Mouse (Mus musculus): ENCODE measurements around the gene Mdk. TPM values are rescaled to one million over a fixed set of nuclear protein-coding genes. Genes with fewer than 3 reads are reported as not detected.

The Mdk gene
- total and polyA plus RNA-seq, 2 experiments from 2014 or later = 54.9 to 167 TPM

DNA sequence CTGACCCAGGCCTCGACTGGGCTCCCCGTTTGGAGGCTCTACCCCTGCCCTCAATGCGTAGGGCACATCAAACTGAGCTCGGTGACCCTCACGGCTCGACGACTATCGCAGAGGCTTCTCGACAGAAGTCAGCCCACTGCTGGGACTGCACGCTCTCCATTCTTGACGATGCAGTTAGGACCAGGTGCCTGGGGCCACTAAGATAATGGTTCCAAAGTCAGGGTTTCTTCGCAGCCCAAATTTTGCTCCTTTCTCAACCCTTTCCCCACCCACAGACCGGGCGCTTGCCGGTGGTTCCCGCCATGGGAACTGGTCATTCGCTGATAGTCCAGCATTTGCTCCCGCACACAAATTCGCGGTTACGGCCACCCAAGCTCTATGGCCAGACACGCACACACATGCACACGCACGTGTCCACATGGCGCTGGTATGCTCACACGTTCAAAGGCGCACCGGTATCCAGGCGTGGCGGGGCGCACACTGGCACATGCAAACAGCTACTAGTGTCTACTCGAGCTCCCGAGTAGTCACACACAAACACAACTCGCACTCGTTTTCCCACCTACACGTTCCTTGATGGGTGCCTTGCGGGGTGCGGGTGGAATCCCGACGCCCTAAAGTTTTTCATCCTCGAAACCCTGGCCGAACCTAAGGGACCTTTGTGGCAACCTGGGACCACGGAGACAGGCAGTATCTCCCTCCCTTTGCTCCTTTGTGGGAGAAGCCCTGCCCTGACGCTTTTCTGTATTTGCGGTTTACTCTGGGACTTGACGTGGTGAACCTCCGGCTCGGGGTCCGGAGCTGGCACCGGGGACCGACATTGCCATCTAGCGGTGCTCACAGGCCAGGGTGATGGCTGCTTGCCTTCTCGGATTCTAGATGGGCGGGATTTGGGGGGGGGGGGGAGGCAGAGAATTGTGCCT lies 8.4 kb downstream of the Mdk start:
- H3K4me3 ChIP-seq (ENCODE audit: low read length) = peak overlapping the region; percentile 30
- peaks cover 13% of the 10 kb centered on the region; the same call in 1 of the 2 replicates for H3K27me3 ChIP-seq (ENCODE audit: insufficient read depth, low read length)
- DNase-seq (ENCODE audit: low spot score) (peak; percentile 90), ATAC-seq (peak; percentile 38)
- peak; percentile 85 for TF ChIP-seq CTCF (IDR thresholded peaks at IDR 0.05; ENCODE audit: low read depth)
- 3% methylated on average over 54 of the region's 54 CpGs for WGBS
- H3K36me3 ChIP-seq (ENCODE audit: insufficient read depth, low read length) = no peaks in the 10 kb centered on the region; the same call in 1 of the 2 replicates
- H3K9me3 ChIP-seq (ENCODE audit: low read length) = no peaks in the 10 kb centered on the region
- H3K4me2 ChIP-seq (ENCODE audit: low read depth, low read length) = peak overlapping the region; percentile 88
- no peak overlapping the region for H3K27ac ChIP-seq
- peaks cover 5% of the 10 kb centered on the region; the same call in 1 of the 2 replicates for H3K4me1 ChIP-seq (ENCODE audit: insufficient read depth, low read length)
- no peak overlapping the region for H3K9ac ChIP-seq (replicated peaks; ENCODE audit: low read length)

DNA sequence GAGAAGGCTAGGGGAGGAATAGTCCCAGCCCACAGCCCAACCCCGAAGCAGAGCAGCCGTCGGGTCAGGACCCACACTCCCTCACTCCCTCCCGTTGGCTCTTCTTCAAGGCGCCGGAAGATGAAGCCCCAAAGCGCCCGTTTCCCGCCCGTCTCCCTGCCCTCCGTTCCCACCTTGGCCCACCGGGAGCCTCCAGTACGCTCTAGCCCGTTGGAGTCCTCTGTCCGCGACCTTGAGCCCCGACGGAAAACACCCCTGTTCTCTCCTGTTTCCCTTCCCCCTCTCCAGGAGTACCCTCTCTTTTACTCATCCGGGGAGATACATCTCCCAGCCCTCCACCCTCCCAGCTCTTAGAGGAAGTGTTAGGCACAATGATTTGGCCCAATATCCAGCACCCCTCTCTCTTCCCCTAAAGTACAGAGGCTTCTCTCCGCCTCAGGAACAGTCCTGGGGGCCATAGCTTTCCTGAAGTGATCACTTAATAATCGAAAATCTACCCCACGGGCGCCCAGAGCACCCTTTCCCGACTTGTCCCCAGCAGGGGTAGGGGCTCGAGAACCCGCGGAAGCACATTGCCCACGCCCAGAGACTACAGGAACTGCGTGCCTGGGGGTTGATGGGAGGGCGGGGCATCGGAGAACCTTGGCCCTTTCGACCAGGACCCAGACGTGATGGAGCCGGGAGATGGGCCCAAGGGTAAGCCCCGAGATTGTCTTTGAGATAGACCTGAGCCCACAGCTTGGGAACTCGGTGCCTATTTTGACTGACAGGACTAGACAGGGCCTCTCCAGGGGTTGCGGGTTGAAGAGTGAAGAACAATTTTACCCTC lies 9.3 kb downstream of the Mdk start:
- no peak for TF ChIP-seq CTCF (IDR thresholded peaks at IDR 0.05; ENCODE audit: low read depth)
- Histone ChIP-seq H3K4me3 (ENCODE audit: low read length) (peak overlapping the region; percentile 57), H3K9me3 (ENCODE audit: low read length) (no peaks in the 10 kb centered on the region), H3K4me1 (ENCODE audit: insufficient read depth, low read length) (peaks cover 5% of the 10 kb centered on the region; the same call in 1 of the 2 replicates), H3K27ac (no peak overlapping the region), H3K9ac (replicated peaks; ENCODE audit: low read length) (peak overlapping the region; percentile 45; the same call in 1 of the 2 replicates), H3K4me2 (ENCODE audit: low read depth, low read length) (peak overlapping the region; percentile 88), H3K27me3 (ENCODE audit: insufficient read depth, low read length) (peaks cover 13% of the 10 kb centered on the region; the same call in 1 of the 2 replicates), H3K36me3 (ENCODE audit: insufficient read depth, low read length) (peaks cover 8% of the 10 kb centered on the region)
- DNase-seq (ENCODE audit: low spot score) = no peak
- no peak for ATAC-seq
- WGBS = 2% methylated on average over 35 of the region's 37 CpGs

DNA sequence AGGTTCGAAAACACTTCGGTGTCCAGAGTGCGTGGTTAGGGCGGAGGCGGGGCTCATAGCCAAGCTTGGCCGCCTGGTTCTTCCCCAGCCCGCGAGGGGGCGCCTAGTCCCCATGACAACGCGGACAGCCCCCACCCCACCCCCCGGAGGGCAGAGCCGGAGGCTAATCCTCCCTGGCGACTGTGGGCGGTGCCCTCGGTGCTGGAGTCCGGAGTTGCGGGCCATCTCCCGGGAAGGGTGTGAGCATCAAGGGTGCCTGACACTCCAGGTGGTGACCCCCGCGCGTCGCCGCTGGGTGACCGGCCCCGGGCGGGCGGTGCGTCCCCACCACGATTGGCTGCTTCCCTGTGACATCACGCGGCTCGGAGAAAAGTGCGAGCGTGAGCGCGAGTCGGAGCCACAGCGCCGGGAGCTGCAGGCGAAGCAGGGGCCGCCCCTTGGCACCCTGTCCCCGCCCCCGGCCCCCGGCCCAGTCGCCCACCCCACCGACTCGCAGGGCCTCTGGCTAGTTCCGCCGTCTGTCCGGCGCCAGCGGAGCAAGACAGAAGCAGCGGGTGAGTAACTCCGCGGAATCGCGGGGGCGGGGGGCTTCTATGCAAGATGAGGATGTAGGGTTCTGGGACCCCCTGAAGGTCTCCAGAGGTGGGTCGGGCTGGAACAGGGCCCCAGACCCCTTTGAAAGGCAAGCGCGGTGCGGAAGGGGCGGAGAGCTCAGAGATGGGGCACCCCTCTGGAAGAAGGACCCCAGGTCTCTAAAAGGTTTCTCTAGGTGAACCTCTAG lies 10.1 kb downstream of the Mdk start:
- peak; percentile 70 for ATAC-seq
- under 1% methylated on average over 59 of the region's 64 CpGs for WGBS
- no peak overlapping the region for H3K27ac ChIP-seq

DNA sequence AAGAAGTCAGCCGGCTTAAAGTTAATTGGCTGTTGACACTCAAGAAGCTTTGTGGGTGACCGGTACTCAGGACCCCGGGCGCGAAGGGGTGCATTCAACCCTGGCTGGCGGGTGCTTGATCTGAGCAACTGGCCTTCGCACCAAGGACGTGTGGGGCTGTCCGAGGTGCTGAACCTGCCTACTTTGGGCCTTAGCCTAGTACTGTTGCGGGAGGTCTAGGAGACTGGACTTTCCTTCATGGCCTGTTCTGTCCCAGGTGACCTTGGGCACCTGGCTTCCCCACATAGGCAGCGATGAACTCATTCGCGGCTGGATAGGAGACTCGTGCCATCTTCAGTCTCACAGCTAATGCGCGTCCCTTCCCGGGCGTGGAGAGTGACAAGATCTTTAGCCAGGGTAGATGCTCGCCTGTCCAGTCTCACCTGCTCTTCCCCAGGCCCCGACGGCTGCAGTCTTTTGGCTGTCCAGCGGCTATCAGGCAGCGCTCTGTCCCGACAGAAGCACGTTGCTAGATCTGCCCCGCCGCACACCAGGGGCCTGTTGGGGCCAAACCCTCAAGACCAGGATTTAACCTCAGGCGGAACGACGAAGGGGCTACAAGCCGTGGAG lies 10.8 kb downstream of the Mdk start:
- H3K4me2 ChIP-seq (ENCODE audit: low read depth, low read length) = peak overlapping the region; percentile 88
- 4% methylated on average over 31 of the region's 31 CpGs for WGBS
- DNase-seq (ENCODE audit: low spot score) = no peak
- H3K9me3 ChIP-seq (ENCODE audit: low read length) = no peaks in the 10 kb centered on the region
- peaks cover 5% of the 10 kb centered on the region; the same call in 1 of the 2 replicates for H3K4me1 ChIP-seq (ENCODE audit: insufficient read depth, low read length)
- H3K9ac ChIP-seq (replicated peaks; ENCODE audit: low read length) = peak overlapping the region; percentile 45
- no peak for TF ChIP-seq CTCF (IDR thresholded peaks at IDR 0.05; ENCODE audit: low read depth)
- peak overlapping the region; percentile 57 for H3K4me3 ChIP-seq (ENCODE audit: low read length)
- ATAC-seq = no peak; the same call in 1 of the 2 replicates
- peaks cover 13% of the 10 kb centered on the region; the same call in 1 of the 2 replicates for H3K27me3 ChIP-seq (ENCODE audit: insufficient read depth, low read length)
- peaks cover 16% of the 10 kb centered on the region for H3K36me3 ChIP-seq (ENCODE audit: insufficient read depth, low read length)
- no peak overlapping the region for H3K27ac ChIP-seq

More for the DNA sequence above, 10.1 kb downstream of the Mdk start:
- peak overlapping the region; percentile 45 for H3K9ac ChIP-seq (replicated peaks; ENCODE audit: low read length)
- peaks cover 13% of the 10 kb centered on the region; the same call in 1 of the 2 replicates for H3K27me3 ChIP-seq (ENCODE audit: insufficient read depth, low read length)
- peak; percentile 82 for DNase-seq (ENCODE audit: low spot score)
- H3K36me3 ChIP-seq (ENCODE audit: insufficient read depth, low read length) = peaks cover 16% of the 10 kb centered on the region
- H3K4me1 ChIP-seq (ENCODE audit: insufficient read depth, low read length) = peaks cover 5% of the 10 kb centered on the region; the same call in 1 of the 2 replicates
- peak; percentile 70 for TF ChIP-seq CTCF (IDR thresholded peaks at IDR 0.05; ENCODE audit: low read depth)
- H3K9me3 ChIP-seq (ENCODE audit: low read length) = no peaks in the 10 kb centered on the region
- peak overlapping the region; percentile 88 for H3K4me2 ChIP-seq (ENCODE audit: low read depth, low read length)
- peak overlapping the region; percentile 57 for H3K4me3 ChIP-seq (ENCODE audit: low read length)

DNA sequence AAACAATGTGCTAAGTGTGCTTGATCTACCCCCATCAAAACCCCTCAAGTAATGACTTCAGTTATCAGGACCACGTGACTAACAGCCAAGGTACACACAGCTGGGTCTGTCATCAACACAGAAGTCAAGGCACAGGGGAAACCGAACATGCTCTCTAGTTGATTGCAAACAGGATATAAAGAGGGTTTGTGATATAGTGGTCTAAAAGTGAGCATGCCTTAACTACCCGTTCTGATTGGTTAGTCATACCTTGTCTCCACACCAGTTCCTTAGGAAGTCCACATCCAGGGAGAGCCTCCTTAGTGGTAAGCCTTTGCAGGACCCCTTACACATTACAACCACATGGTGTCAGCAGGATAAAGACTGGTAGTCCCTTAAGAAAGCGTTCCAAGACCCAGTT lies 12.0 kb downstream of the Mdk start:
- peaks cover 5% of the 10 kb centered on the region; the same call in 1 of the 2 replicates for H3K4me1 ChIP-seq (ENCODE audit: insufficient read depth, low read length)
- peaks cover 16% of the 10 kb centered on the region for H3K36me3 ChIP-seq (ENCODE audit: insufficient read depth, low read length)
- no peak overlapping the region for H3K4me2 ChIP-seq (ENCODE audit: low read depth, low read length)
- no peaks in the 10 kb centered on the region for H3K9me3 ChIP-seq (ENCODE audit: low read length)
- WGBS = 73% methylated on average over 4 of the region's 4 CpGs
- no peak overlapping the region for H3K9ac ChIP-seq (replicated peaks; ENCODE audit: low read length)
- H3K27me3 ChIP-seq (ENCODE audit: insufficient read depth, low read length) = peaks cover 13% of the 10 kb centered on the region; the same call in 1 of the 2 replicates
- no peak overlapping the region for H3K4me3 ChIP-seq (ENCODE audit: low read length)
- no peak overlapping the region for H3K27ac ChIP-seq
- DNase-seq (ENCODE audit: low spot score) = no peak
- no peak for TF ChIP-seq CTCF (IDR thresholded peaks at IDR 0.05; ENCODE audit: low read depth)
- ATAC-seq = no peak

Data from hindbrain, postnatal 0 days (tissue).